Mouse (Mus musculus) testis, adult 2 months (tissue): ENCODE results near the gene Nedd9. TPM values are rescaled to one million over a fixed set of nuclear protein-coding genes. Genes with fewer than 3 reads are reported as not detected.

Experiments
- H3K27ac ChIP-seq: fragments of 200-500 bp; 2 replicates; pipeline ENCODE4 v1.5.1; 2012; ENCODE audit warnings: low read depth, low read length; ENCODE audit not compliant: control insufficient read depth, insufficient read depth
- H3K27me3 ChIP-seq: fragments of 200-500 bp; 2 replicates; pipeline ENCODE4 v1.6.1; 2012; ENCODE audit warnings: mild to moderate bottlenecking, low read length, moderate library complexity; ENCODE audit not compliant: control insufficient read depth, insufficient read depth
- H3K36me3 ChIP-seq: fragments of 200-500 bp; 2 replicates; pipeline ENCODE4 v1.6.1; 2012; ENCODE audit warnings: mild to moderate bottlenecking, low read length; ENCODE audit not compliant: control insufficient read depth, insufficient read depth
- H3K4me1 ChIP-seq: fragments of 200-500 bp; 2 replicates; pipeline ENCODE4 v1.6.1; 2012; ENCODE audit warnings: low read length; ENCODE audit not compliant: control insufficient read depth, insufficient read depth
- H3K4me3 ChIP-seq: fragments of 200-500 bp; 2 replicates; pipeline ENCODE4 v1.5.1; 2012; ENCODE audit warnings: low read depth, mild to moderate bottlenecking, low read length, moderate library complexity, mixed read lengths; ENCODE audit not compliant: control insufficient read depth
- CTCF ChIP-seq: fragments of 200-500 bp; IDR thresholded peaks from 2 replicates; pipeline ENCODE4 v1.5.1; 2012; ENCODE audit warnings: low read depth, mild to moderate bottlenecking, inconsistent platforms, low read length, moderate library complexity; ENCODE audit not compliant: control insufficient read depth, insufficient read depth, insufficient replicate concordance
- POLR2A ChIP-seq: fragments of 200-500 bp; IDR thresholded peaks from 2 replicates; pipeline ENCODE4 v1.6.1; 2012; ENCODE audit warnings: low read depth, mild to moderate bottlenecking, inconsistent platforms, low read length, moderate library complexity; ENCODE audit not compliant: control insufficient read depth
- polyA plus RNA-seq: library from polyadenylated mRNA; depleted of rRNA; stranded (reverse); fragments of >200 nt; gene quantifications from 2 replicates; pipeline ENCODE4 v1.2.3, GENCODE M21; 2012

Gene Nedd9
- polyA plus RNA-seq, 1 experiment = 3.0 TPM

DNA sequence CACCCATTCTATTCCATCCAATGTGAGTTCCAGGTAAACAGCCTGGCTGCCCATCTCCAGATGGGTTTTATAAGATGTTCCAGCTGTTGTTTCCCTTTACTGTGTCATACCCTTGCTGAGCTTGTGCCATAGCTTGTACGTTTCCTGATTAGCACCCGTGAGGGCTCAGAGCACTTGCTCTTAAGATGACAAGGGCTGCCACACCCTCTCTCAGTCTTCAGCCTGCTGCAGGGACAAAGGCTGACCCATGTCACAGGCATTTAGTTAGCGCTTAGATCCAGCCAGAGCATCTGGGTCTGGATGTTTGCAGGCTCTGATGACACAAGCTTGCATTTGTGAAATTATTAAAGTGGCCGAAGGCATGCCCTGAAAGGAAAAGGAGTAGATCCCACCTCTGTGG is 187.1 kb downstream of the Nedd9 start:
- Histone ChIP-seq H3K4me3 (no peak overlapping the region), H3K4me1 (peaks cover 2% of the 10 kb centered on the region), H3K36me3 (no peaks in the 10 kb centered on the region), H3K27ac (no peak overlapping the region), H3K27me3 (no peaks in the 10 kb centered on the region)
- no peak for TF ChIP-seq CTCF
- no peak for TF ChIP-seq POLR2A

GRCm38 (mm10) chr13:41298996-41299395 is 188.2 kb downstream of the Nedd9 start:
- Histone ChIP-seq H3K4me3 (no peak overlapping the region), H3K27ac (no peak overlapping the region), H3K36me3 (no peaks in the 10 kb centered on the region), H3K4me1 (peaks cover 2% of the 10 kb centered on the region), H3K27me3 (no peaks in the 10 kb centered on the region)
- no peak for TF ChIP-seq POLR2A
- TF ChIP-seq CTCF = no peak

DNA sequence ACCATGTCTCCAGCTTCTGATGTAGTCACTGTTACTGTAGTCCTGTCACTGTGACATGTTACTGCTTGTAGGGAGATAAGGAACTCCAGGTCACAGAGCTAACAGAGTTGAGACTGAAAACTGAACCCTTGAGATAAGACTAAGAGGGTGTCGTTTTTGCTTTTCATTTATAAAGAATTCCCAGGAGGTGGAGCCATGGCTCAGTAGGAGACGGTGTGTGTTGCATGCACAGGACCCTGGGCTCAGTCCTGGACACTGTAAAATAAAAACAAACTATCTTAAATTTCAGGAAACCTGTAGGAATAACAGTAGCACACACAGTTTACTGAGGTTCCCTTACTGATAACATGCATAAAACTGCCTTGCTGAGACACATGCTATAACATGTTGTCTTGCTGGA is 188.6 kb downstream of the Nedd9 start:
- Histone ChIP-seq H3K4me3 (no peak overlapping the region), H3K4me1 (peaks cover 2% of the 10 kb centered on the region), H3K36me3 (no peaks in the 10 kb centered on the region), H3K27me3 (no peaks in the 10 kb centered on the region), H3K27ac (no peak overlapping the region)
- no peak for TF ChIP-seq POLR2A
- no peak for TF ChIP-seq CTCF

GRCm38 (mm10) chr13:41296396-41296795 is 190.8 kb downstream of the Nedd9 start:
- no peak for TF ChIP-seq POLR2A
- no peak for TF ChIP-seq CTCF

GRCm38 (mm10) chr13:41295886-41296285 is 191.3 kb downstream of the Nedd9 start:
- no peak for TF ChIP-seq CTCF
- TF ChIP-seq POLR2A = no peak
- no peaks in the 10 kb centered on the region for H3K36me3 ChIP-seq
- no peak overlapping the region for H3K4me3 ChIP-seq
- H3K27me3 ChIP-seq = no peaks in the 10 kb centered on the region
- H3K27ac ChIP-seq = no peak overlapping the region
- H3K4me1 ChIP-seq = no peaks in the 10 kb centered on the region; the same call in 1 of the 2 replicates

More at GRCm38 (mm10) chr13:41296396-41296795, 190.8 kb downstream of the Nedd9 start:
- Histone ChIP-seq H3K36me3 (no peaks in the 10 kb centered on the region), H3K27ac (no peak overlapping the region), H3K4me3 (no peak overlapping the region), H3K4me1 (no peaks in the 10 kb centered on the region; the same call in 1 of the 2 replicates), H3K27me3 (no peaks in the 10 kb centered on the region)

GRCm38 (mm10) chr13:41293595-41293994 is 193.6 kb downstream of the Nedd9 start:
- no peak overlapping the region for H3K4me3 ChIP-seq
- H3K27ac ChIP-seq = no peak overlapping the region
- H3K36me3 ChIP-seq = no peaks in the 10 kb centered on the region
- no peaks in the 10 kb centered on the region; the same call in 1 of the 2 replicates for H3K4me1 ChIP-seq
- TF ChIP-seq CTCF = no peak
- no peak for TF ChIP-seq POLR2A
- H3K27me3 ChIP-seq = no peaks in the 10 kb centered on the region

DNA sequence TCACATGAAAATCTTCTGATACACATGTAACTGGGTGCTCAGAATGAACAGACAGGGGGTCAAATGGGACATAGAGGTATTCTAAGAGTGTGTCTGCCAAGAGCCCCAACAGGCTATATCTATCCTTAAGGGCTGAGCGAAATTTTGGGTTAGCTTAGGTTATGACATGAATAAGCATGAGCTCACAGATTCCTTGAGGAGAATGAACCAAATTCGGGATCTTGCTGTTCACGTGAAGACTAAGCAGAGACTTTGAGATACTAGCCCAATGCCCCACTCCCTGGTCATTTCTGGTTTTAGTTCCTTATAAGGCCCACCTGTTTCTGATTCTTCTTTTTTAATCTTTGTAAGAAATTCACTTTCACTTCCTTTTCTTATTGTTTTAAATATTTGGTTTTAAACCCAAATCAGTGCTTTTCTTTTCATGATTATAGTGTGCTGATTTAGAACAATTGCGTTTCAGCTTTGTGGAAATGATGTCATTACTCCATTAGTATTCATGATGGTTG is 195.6 kb downstream of the Nedd9 start:
- TF ChIP-seq POLR2A (no peak), CTCF (no peak)
- H3K36me3 ChIP-seq = no peaks in the 10 kb centered on the region

More for the DNA sequence above, 195.6 kb downstream of the Nedd9 start:
- no peaks in the 10 kb centered on the region for H3K27me3 ChIP-seq
- H3K4me3 ChIP-seq = no peak overlapping the region
- no peaks in the 10 kb centered on the region; the same call in 1 of the 2 replicates for H3K4me1 ChIP-seq
- H3K27ac ChIP-seq = no peak overlapping the region
